Mouse (Mus musculus) myocyte (in vitro differentiated cells): ENCODE measurements around the gene Ascl4. TPM values are rescaled to one million over a fixed set of nuclear protein-coding genes. Genes with fewer than 3 reads are reported as not detected.

ENCODE experiments used
- H3K27me3 ChIP-seq: one replicate; pipeline ENCODE4 v1.6.1; 2011; ENCODE audit not compliant: control insufficient read depth, insufficient read depth, insufficient read length
- H3K36me3 ChIP-seq: one replicate; pipeline ENCODE4 v1.6.1; 2011; ENCODE audit not compliant: control insufficient read depth, insufficient read depth
- H3K4me2 ChIP-seq: one replicate; pipeline ENCODE4 v1.6.1; 2011; ENCODE audit warnings: low read depth, control low read depth
- H3K4me3 ChIP-seq: one replicate; pipeline ENCODE4 v1.5.1; 2011; ENCODE audit warnings: mild to moderate bottlenecking, control low read depth, moderate library complexity
- H3K79me2 ChIP-seq: one replicate; pipeline ENCODE4 v1.6.1; 2011; ENCODE audit not compliant: control insufficient read depth, insufficient read depth
- H3ac ChIP-seq: one replicate; pipeline ENCODE4 v1.6.1; 2011; ENCODE audit not compliant: control insufficient read depth, insufficient read length
- CEBPB ChIP-seq: IDR thresholded peaks from 2 replicates; pipeline ENCODE4 v1.6.1; 2011; ENCODE audit warnings: mild to moderate bottlenecking, moderate library complexity; ENCODE audit not compliant: poor library complexity, insufficient read depth, severe bottlenecking
- E2F4 ChIP-seq: IDR thresholded peaks from one replicate; pipeline ENCODE4 v1.6.1; 2011; ENCODE audit warnings: mild to moderate bottlenecking, control low read depth, moderate library complexity; ENCODE audit not compliant: insufficient read depth
- MAX ChIP-seq: IDR thresholded peaks from one replicate; pipeline ENCODE4 v1.6.1; 2011; ENCODE audit warnings: low read depth, mild to moderate bottlenecking, control low read depth
- MYOD1 ChIP-seq, 3 experiments: IDR thresholded peaks; one replicate each; pipeline ENCODE4 v1.6.1; 2011; ENCODE audit warnings: control low read depth in 2 of 3, low read depth in 2 of 3, mild to moderate bottlenecking in 2 of 3, moderate library complexity in 1 of 3; ENCODE audit not compliant: insufficient read length in 2 of 3, control insufficient read depth in 1 of 3
- MYOG ChIP-seq, 3 experiments: IDR thresholded peaks; one replicate each; pipeline ENCODE4 v1.6.1; 2011; ENCODE audit warnings: control low read depth in 2 of 3, low read depth in 2 of 3, mild to moderate bottlenecking in 2 of 3; ENCODE audit not compliant: insufficient read length in 2 of 3, control insufficient read depth in 1 of 3, insufficient read depth in 1 of 3
- POLR2A ChIP-seq: IDR thresholded peaks from one replicate; pipeline ENCODE4 v1.6.1; 2011; ENCODE audit warnings: low read depth, mild to moderate bottlenecking, control low read depth, moderate library complexity; ENCODE audit not compliant: insufficient read length
- POLR2AphosphoS2 ChIP-seq: IDR thresholded peaks from one replicate; pipeline ENCODE4 v1.6.1; 2011; ENCODE audit warnings: low read depth, control low read depth; ENCODE audit not compliant: insufficient read length
- REST ChIP-seq: IDR thresholded peaks from one replicate; pipeline ENCODE4 v1.6.1; 2011; ENCODE audit warnings: mild to moderate bottlenecking, control low read depth, moderate library complexity; ENCODE audit not compliant: insufficient read depth, insufficient read length
- SRF ChIP-seq: IDR thresholded peaks from one replicate; pipeline ENCODE4 v1.6.1; 2011; ENCODE audit warnings: low read depth; ENCODE audit not compliant: control insufficient read depth, insufficient read length
- TCF12 ChIP-seq: IDR thresholded peaks from one replicate; pipeline ENCODE4 v1.6.1; 2011; ENCODE audit warnings: mild to moderate bottlenecking, control low read depth; ENCODE audit not compliant: poor library complexity, insufficient read depth, severe bottlenecking
- TCF3 ChIP-seq: IDR thresholded peaks from one replicate; pipeline ENCODE4 v1.6.1; 2011; ENCODE audit warnings: low read depth, control low read depth; ENCODE audit not compliant: insufficient read length
- USF1 ChIP-seq: IDR thresholded peaks from one replicate; pipeline ENCODE4 v1.6.1; 2011; ENCODE audit warnings: low read depth, mild to moderate bottlenecking, control low read depth, moderate library complexity
- polyA plus RNA-seq: library from polyadenylated mRNA; unstranded; fragments of >200 nt; fragmentation: generic; extraction: Trizol; gene quantifications from one replicate; pipeline ENCODE4 v1.2.1, GENCODE M21; 2012; ENCODE audit warnings: missing spikeins

The Ascl4 gene
- not detected for polyA plus RNA-seq

DNA sequence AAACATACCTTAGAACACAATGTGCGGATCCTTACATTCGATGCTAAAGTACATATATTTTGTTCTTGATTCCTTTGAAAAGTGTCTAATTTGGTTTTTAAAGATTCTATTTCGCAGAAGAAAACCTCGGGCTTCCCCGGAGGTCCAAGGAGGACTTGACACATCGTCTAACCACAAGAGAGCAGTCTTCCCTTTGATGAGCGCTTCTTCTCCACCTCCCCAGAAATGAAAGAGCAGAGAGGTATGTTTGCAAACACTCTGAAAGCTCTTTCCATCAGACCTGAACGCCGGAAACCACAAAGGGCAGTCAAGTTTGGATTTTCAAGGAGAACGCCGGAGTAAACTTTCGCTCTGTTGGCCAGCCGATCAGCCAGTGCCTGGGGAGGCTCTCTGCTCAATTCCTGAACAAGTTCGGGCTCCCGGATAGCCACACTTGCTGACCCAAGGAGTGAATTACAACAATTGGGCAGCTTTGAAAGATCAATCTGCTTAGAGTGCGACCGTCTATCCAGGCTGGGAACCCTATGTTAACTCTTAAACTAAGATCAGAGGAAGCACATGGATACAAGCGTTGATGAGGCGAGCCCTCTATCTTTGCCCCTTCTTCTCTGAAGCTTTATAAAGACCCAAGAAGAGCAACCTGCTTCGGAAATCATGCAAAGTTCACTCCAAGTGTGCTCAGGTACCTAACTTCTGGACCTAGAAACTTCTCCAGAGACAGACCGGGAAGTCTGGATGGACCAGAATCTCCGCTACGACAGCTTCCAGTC, at the start of gene Ascl4:
Ascl4 (plus strand) TSS at position 6 of the 770 bp plus-strand sequence.
- Histone ChIP-seq H3K27me3 (peaks cover 27% of the 10 kb centered on the region), H3K4me2 (peak within 1 kb of the TSS; percentile 53), H3ac (no peak within 1 kb of the TSS), H3K4me3 (no peak within 1 kb of the TSS), H3K79me2 (no peaks in the 10 kb centered on the region), H3K36me3 (no peaks in the 10 kb centered on the region)
- TF ChIP-seq TCF12 (no peak), POLR2A (no peak), SRF (no peak), MYOD1 (IDR thresholded peaks at IDR 0.05; ENCODE audit: control insufficient read depth in 1 of 3, insufficient read length in 2 of 3, low read depth in 2 of 3) (no peak), E2F4 (no peak), CEBPB (no peak)

DNA sequence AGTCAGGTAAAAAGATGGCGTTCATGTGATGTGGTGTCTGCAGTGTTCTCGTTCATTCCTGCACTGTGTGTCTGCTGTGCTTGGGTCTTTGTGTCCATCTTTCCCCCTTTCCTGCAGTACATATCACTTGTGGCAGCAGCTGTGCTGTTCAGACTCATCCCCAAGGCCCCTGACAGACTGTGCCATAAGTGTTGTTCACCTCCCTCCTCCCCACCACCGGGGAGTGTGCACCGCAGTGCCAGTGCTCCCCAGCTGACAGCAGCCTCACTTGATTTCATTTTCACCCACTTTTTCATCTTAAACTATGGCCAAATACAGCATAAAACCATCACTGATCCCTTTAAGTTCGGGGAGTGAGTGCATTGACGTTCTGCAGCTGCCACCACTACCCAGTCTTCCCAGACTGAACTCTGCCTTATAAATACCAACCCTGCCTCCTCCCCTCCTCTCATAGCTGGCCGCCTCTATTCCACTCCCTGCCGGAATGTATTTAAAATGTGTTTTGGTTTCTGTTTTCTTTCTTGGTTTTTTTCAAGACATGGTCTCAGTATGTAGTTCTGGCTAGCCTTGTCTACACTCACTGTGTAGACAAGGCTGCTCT, 47.5 kb upstream of the Ascl4 start:
- no peak overlapping the region for H3K4me2 ChIP-seq
- TF ChIP-seq POLR2A (no peak), CEBPB (no peak), E2F4 (no peak), POLR2AphosphoS2 (no peak)

DNA sequence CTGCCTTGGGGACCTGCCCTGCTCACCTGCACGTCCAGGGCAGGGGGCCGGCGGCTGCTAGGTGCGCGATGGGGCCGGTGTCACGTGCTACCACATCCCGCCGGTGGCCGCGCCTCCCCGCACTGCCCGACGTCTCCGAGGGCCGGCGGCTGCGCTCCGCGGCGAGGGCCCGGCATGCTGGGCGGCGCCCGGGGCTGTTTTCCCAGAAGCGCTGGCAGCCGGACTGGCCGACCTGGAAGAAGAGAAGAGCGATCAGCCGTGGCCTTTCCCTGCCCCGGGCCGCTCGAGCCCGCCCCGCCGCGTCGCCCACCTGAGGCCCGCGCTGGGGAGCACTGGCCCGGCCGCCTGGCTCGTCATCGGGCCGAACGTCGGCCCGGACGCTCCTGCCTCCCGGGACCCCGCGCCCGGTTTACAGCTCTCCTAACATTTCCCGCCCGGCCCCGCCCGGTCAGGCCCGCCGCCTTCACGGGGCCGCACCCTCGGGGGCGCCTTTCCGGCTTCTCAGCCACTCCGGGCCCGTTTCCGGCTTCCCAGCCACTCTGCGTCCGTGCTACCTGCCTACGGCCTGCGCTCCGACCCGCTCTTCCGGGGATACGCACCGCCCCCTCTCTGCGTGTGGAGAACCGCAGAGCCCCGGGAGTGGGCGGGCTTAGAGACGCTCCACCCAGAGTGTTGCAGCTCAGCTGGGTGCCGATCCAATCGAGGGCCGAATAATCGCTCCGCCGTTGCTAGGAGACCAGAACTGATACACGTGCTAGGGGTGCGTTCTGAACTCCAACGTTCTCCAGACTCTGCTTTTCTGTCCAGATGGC, 10.8 kb upstream of the Ascl4 start, which contains the start of gene Prdm4:
Prdm4 (minus strand) TSS at position 645 of the 812 bp plus-strand sequence.
- peak within 1 kb of the TSS; percentile 38 for H3K4me3 ChIP-seq
- peak within 1 kb of the TSS; percentile 59 for H3ac ChIP-seq
- H3K79me2 ChIP-seq = peaks cover 27% of the 10 kb centered on the region
- peaks cover 21% of the 10 kb centered on the region for H3K36me3 ChIP-seq
- TF ChIP-seq TCF12 = no peak
- TF ChIP-seq SRF = peak; percentile 60
- TF ChIP-seq MYOD1 (IDR thresholded peaks at IDR 0.05; ENCODE audit: control insufficient read depth in 1 of 3, insufficient read length in 2 of 3, low read depth in 2 of 3) = no peak
- TF ChIP-seq POLR2A = peak; percentile 53
- no peak for TF ChIP-seq CEBPB
- no peak for TF ChIP-seq TCF3
- TF ChIP-seq POLR2AphosphoS2 = no peak
- no peak for TF ChIP-seq USF1
- TF ChIP-seq MAX = peak; percentile 25
- TF ChIP-seq MYOG (IDR thresholded peaks at IDR 0.05; ENCODE audit: control insufficient read depth in 1 of 3, insufficient read depth in 1 of 3, insufficient read length in 2 of 3, low read depth in 2 of 3) = peak in 1 of 3 experiments; percentile 37
- no peak for TF ChIP-seq REST
- TF ChIP-seq E2F4 = no peak
- H3K27me3 ChIP-seq = no peaks in the 10 kb centered on the region
- H3K4me2 ChIP-seq = peak within 1 kb of the TSS; percentile 78

More for the DNA sequence above, 47.5 kb upstream of the Ascl4 start:
- Histone ChIP-seq H3K4me3 (no peak overlapping the region), H3K27me3 (no peaks in the 10 kb centered on the region), H3ac (no peak overlapping the region), H3K79me2 (no peaks in the 10 kb centered on the region), H3K36me3 (peaks cover 67% of the 10 kb centered on the region)

DNA sequence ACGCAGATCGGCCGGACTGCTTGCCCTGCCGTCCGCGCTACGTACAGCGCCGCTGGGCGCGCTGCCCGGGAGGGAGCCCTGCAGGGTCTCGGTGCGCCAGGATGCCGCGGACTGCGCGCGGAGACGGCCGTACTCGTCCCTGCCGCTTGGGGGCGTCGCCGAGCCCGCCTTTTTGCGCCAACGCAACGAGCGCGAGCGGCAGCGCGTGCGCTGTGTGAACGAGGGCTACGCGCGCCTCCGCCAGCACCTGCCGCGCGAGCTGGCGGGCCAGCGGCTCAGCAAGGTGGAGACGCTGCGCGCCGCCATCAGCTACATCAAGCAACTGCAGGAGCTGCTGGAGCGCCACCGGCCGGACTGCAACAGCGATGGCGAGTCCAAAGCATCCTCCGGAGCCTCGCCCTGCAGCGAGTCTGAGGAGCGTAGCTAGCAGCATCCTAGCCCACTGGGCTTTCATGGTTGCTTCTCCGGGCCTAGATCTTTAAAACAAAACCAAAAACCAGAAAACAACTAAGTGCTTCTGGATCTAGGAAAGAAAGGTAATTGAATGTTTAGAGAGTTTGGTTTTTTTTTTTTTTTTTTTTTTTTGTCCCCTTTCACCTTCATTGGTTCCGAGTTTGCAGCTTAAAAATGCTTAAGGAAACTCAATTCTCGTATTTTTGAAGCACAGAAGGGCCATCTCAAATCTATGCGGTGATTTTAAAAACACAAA, 1.2 kb downstream of the Ascl4 start:
- H3K4me3 ChIP-seq = no peak overlapping the region
- peaks cover 20% of the 10 kb centered on the region for H3K27me3 ChIP-seq
- no peak for TF ChIP-seq POLR2A
- TF ChIP-seq SRF = no peak
- TF ChIP-seq MAX = no peak
- TF ChIP-seq USF1 = no peak
- no peak for TF ChIP-seq POLR2AphosphoS2
- TF ChIP-seq TCF12 = no peak
- H3K79me2 ChIP-seq = no peaks in the 10 kb centered on the region
- H3K36me3 ChIP-seq = no peaks in the 10 kb centered on the region
- H3K4me2 ChIP-seq = peak overlapping the region; percentile 53
- no peak overlapping the region for H3ac ChIP-seq
